Mouse (Mus musculus): ENCODE measurements around the gene Klf5. TPM values are rescaled to one million over a fixed set of nuclear protein-coding genes. Genes with fewer than 3 reads are reported as not detected.

The Klf5 gene
- total RNA-seq (2021), result 1 to 10 TPM; 4.7 to 5.5 TPM
- long read RNA-seq, experiment 1, transcript Klf5-201 (4 exons, 3,352 nt), result major isoform, 11 of 11 reads
- long read RNA-seq, experiment 1, partial matches to known transcripts, result 0 of 11 reads
- long read RNA-seq, experiment 1, other reads (novel, unspliced or antisense), result 0 of 11 reads
- long read RNA-seq, experiment 2, transcript Klf5-201 (4 exons, 3,352 nt), result major isoform, 6 of 6 reads
- long read RNA-seq, experiment 2, partial matches to known transcripts, result 0 of 6 reads
- long read RNA-seq, experiment 2, other reads (novel, unspliced or antisense), result 0 of 6 reads

- H3K4me3 ChIP-seq, result peak within 1 kb of the TSS; percentile 76
- H3K27ac ChIP-seq, result peak within 1 kb of the TSS; percentile 90
- TF ChIP-seq CTCF (IDR thresholded peaks at IDR 0.05), result no peak
- intact Hi-C loops (cut with DNase I), result loop anchor here (5.0 to 10.0 kb wide), 3 partner anchors 104 to 596 kb away; no protein-coding TSS in a partner anchor
- peak; percentile 98 for DNase-seq
These were observed at the start of gene Klf5 for GRCm38 (mm10) chr14:99298385-99299021. TSS of gene Klf5 (plus strand) at chr14:99298691.

GRCm38 (mm10) chr14:99262026-99262425 is 36.5 kb upstream of the Klf5 start:
- Histone ChIP-seq H3K4me3 (no peak overlapping the region), H3K27ac (no peak overlapping the region)
- intact Hi-C loops (cut with DNase I), result no loop called here
- no peak for DNase-seq
- TF ChIP-seq CTCF (IDR thresholded peaks at IDR 0.05), result no peak

- TF ChIP-seq CTCF (IDR thresholded peaks at IDR 0.05), result no peak
- DNase-seq, result no peak
- no peak overlapping the region for H3K27ac ChIP-seq
- no peak overlapping the region for H3K4me3 ChIP-seq
- intact Hi-C loops (cut with DNase I), result no loop called here
These were observed 34.7 kb upstream of the Klf5 start for GRCm38 (mm10) chr14:99263816-99264215.

GRCm38 (mm10) chr14:99265791-99266190 is 32.7 kb upstream of the Klf5 start:
- no peak overlapping the region for H3K4me3 ChIP-seq
- DNase-seq, result no peak
- no peak overlapping the region for H3K27ac ChIP-seq
- intact Hi-C loops (cut with DNase I), result no loop called here
- no peak for TF ChIP-seq CTCF (IDR thresholded peaks at IDR 0.05)

DNA sequence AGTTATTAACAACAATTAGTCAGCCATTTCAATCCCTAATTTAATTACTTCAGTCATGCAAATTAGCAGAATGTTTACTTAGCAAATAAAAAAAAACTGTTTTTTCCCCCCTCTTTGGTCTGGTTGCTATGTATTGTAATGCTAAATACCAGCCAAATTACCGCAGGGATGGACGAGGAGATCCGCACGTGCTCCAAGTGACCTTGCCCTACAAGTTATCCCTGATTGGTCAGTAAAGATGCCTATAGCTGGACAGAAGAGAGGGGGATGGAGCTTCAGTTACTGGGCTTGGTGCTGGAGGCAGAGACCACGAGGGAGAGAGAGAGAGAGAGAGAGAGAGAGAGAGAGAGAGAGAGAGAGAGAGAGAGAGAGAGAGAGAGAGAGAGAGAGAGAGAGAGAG is 31.7 kb upstream of the Klf5 start:
- DNase-seq, result no peak
- intact Hi-C loops (cut with DNase I), result no loop called here
- TF ChIP-seq CTCF (IDR thresholded peaks at IDR 0.05), result no peak
- no peak overlapping the region for H3K27ac ChIP-seq
- no peak overlapping the region for H3K4me3 ChIP-seq

DNA sequence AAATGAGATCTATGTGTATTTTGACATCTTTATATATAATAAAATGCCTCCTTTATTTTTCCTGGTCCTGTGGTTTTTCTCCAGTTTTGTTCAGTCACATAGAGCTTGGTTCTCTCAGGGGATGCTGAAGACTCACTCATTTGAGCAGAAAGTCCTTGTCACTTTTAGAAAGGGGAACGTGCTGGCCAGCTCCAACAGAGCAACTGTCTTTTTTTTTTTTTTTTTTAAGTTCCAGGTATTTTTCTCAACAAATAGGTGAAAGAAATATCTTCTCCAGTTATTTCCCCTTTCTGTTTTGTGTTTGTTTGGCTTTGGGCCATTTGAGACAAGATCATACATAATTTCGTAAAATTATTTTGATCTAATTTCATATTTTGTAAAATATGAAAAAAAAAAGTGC is 24.4 kb upstream of the Klf5 start:
- DNase-seq, result no peak

DNA sequence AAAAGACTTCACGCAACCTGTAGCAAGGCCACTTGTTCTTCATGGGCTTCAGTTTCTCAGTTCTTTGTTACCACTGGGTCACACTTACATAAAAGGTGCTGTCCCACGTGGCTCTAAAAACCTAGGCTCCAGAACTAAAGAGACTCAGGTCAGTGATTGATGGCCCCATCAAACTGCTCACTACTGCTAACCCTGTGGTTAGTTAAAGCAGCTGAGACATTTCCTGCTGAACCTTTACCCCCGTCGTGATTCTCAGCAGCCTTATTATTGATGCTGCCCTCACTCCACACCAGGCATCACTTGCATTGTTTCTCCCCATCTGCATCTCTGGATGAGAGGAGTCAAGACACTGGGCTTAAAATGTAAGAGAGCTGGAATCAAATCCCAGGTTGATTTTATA is 22.7 kb upstream of the Klf5 start:
- Histone ChIP-seq H3K27ac (no peak overlapping the region), H3K4me3 (no peak overlapping the region)
- no peak for TF ChIP-seq CTCF (IDR thresholded peaks at IDR 0.05)
- intact Hi-C loops (cut with DNase I), result no loop called here
- no peak for DNase-seq

More for the DNA sequence above, 24.4 kb upstream of the Klf5 start:
- H3K27ac ChIP-seq, result no peak overlapping the region
- H3K4me3 ChIP-seq, result no peak overlapping the region
- intact Hi-C loops (cut with DNase I), result no loop called here
- no peak for TF ChIP-seq CTCF (IDR thresholded peaks at IDR 0.05)

DNA sequence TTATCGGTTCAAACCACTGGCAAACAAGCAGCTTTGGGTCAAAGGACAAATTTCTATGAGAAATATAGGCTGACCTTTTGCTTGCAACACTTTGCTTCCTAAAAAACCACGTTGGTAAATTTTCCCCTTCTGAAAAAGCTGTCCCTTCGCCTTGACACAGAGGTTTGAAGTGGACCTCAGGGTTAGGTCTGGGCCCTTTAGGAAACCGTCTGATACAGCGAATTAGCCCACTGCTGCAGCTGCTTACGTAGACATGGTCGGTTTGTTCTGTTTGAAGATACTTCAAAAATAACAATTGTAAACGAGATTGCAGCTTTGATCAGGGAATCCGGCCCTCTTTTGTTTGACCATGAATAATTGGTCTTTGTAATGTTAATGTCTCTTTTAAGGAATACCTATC is 20.2 kb upstream of the Klf5 start:
- TF ChIP-seq CTCF (IDR thresholded peaks at IDR 0.05), result no peak
- intact Hi-C loops (cut with DNase I), result no loop called here
- H3K4me3 ChIP-seq, result no peak overlapping the region
- no peak overlapping the region for H3K27ac ChIP-seq
- DNase-seq, result no peak

- intact Hi-C loops (cut with DNase I), result no loop called here
- Histone ChIP-seq H3K4me3 (no peak overlapping the region), H3K27ac (no peak overlapping the region)
- no peak for DNase-seq
- no peak for TF ChIP-seq CTCF (IDR thresholded peaks at IDR 0.05)
These were observed 19.6 kb upstream of the Klf5 start for GRCm38 (mm10) chr14:99278763-99279486.

- H3K4me3 ChIP-seq, result no peak overlapping the region
- intact Hi-C loops (cut with DNase I), result no loop called here
- TF ChIP-seq CTCF (IDR thresholded peaks at IDR 0.05), result no peak
- H3K27ac ChIP-seq, result no peak overlapping the region
- DNase-seq, result no peak
These were observed 18.1 kb upstream of the Klf5 start for GRCm38 (mm10) chr14:99280399-99280798.

GRCm38 (mm10) chr14:99280825-99281433 is 17.6 kb upstream of the Klf5 start:
- intact Hi-C loops (cut with DNase I), result no loop called here
- Histone ChIP-seq H3K27ac (no peak overlapping the region), H3K4me3 (no peak overlapping the region)
- TF ChIP-seq CTCF (IDR thresholded peaks at IDR 0.05), result no peak
- DNase-seq, result no peak

GRCm38 (mm10) chr14:99285486-99285885 is 13.0 kb upstream of the Klf5 start:
- no peak for DNase-seq
- Histone ChIP-seq H3K4me3 (no peak overlapping the region), H3K27ac (no peak overlapping the region)
- intact Hi-C loops (cut with DNase I), result no loop called here
- no peak for TF ChIP-seq CTCF (IDR thresholded peaks at IDR 0.05)

- no peak overlapping the region for H3K4me3 ChIP-seq
- DNase-seq, result no peak
- intact Hi-C loops (cut with DNase I), result loop anchor here (10.0 kb wide), 2 partner anchors 97 to 603 kb away; no protein-coding TSS in a partner anchor
- H3K27ac ChIP-seq, result no peak overlapping the region
- TF ChIP-seq CTCF (IDR thresholded peaks at IDR 0.05), result no peak
These were observed 6.3 kb upstream of the Klf5 start for GRCm38 (mm10) chr14:99292176-99292575.

Data from gastrocnemius, adult 2 months (tissue).